Mouse (Mus musculus): ENCODE data around the gene Tmem104.

GRCm38 (mm10) chr11:115208776-115209732 is 21.8 kb downstream of the Tmem104 start:
- TF ChIP-seq GATA1 (IDR thresholded peaks at IDR 0.05; ENCODE audit: low read length): no peak
- TF ChIP-seq TAL1 (IDR thresholded peaks at IDR 0.05; ENCODE audit: low read length): no peak

Data from erythroblast, embryonic 14.5 days (primary cell).